Mouse (Mus musculus) central nervous system, embryonic 11.5 days (tissue): Measurements from ENCODE around the gene Znrf3. TPM values are rescaled to one million over a fixed set of nuclear protein-coding genes. Genes with fewer than 3 reads are reported as not detected.

ENCODE experiments used
- polyA plus RNA-seq: library from polyadenylated mRNA; depleted of rRNA; stranded (reverse); fragments of >200 nt; gene quantifications from 2 replicates; pipeline ENCODE4 v1.2.3, GENCODE M21; 2012; rRNA removed

Gene Znrf3
- 4.8 and 7.7 TPM in 2 replicates for polyA plus RNA-seq

DNA sequence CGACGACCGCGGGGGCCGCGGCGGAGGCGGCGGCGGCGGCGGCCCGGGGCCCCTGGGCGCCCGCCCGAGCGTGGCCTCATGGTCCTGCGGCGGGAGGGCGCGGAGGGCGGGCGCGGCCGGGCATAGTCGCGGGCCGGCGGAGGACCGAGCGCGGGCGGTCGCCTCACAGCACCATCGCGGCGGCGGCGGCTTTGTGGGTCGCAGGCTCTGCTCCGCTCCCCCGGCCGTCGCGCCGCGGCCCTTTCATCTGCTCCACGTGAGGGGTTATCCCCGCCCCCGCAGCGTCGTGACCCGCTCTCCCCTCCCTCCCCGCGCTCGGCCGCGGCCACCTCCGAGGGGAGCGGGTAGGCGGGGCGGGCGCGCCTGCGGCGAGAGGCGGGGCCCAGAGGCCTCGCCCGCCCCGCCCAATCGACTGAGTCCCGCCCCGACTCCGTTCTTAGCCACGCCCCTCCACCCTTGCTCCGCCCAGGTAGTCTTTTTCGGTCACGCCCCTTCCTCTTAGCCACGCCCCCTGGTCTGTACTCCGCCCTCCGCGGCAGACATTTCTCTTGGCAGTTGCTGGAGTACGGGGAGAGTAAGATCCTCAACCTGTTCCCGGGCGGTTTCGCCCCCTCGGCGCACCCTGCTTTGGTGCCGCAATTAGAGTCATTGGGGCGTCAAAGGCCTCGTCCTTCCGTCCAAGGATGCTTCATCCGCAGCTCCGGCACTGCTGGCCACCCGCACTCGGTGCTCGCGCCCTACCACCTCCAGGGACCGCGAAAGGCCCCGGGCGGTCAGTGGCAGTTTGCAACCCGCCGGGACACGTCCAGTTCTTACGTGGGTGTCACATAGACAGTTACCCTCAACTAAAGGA lies at the start of gene Znrf3:
Gene Znrf3 (minus strand): TSS at position 249 of the 853 bp plus-strand sequence.

DNA sequence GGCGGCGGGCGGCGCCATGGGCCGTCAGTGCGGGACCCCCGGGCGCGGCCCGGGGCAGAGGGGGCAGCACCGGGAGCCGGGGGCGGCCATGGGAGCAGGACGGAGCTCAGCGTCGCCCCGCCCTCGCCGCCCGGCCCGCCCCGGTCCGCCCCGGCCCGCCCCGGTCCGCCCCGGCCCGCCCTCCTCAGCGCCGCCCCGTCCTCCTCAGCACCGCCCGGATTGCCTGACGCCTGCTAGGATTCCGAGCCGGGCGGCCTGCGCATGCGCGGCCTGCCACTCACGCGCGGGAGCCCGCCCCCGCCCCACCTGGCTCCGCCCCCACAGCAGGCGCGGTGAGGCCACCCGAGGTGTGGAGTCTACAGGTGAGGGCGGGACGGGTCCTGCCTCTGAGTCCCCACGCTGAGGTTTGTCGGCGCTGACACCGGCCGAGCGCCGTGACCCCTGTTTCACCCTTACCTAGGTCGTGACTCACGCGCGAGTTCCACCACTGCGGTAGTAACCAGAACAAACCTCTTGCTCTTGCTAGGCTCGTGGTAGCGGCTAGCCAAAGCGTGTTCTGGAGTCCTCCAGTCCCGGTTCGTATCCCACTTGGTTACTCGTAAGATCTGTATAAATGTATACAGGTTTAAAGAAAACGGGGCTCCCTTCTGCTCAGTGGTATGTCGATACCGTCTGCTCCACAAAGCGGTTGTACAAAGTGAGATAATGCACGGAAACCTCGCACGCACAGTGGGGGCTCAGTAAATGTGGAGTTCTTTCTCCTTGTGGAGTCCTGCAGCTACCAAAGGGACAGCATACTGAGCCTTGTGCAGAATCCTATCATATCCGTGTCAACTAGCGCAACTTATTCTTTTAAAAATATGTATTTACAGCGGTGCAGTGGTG lies 182.9 kb downstream of the Znrf3 start, which contains the start of gene Kremen1:
Gene Kremen1 (minus strand): TSS at position 51 of the 885 bp plus-strand sequence.

Other genes with a start within 250 kb of the Znrf3 start
- 8.3 and 14.2 TPM in 2 replicates for gene Kremen1, start 183.3 kb downstream of the Znrf3 start, polyA plus RNA-seq
- gene Xbp1, start 75.8 kb upstream of the Znrf3 start, polyA plus RNA-seq: 41.5 and 59.4 TPM in 2 replicates
- gene Ccdc117, start 97.3 kb upstream of the Znrf3 start, polyA plus RNA-seq: 19.3 and 19.9 TPM in 2 replicates
- gene Ankrd36, start 124.8 kb upstream of the Znrf3 start, polyA plus RNA-seq: 0.06 and 0.20 TPM in 2 replicates